Mouse (Mus musculus): ENCODE results near the gene Stap2.
A peak's percentile ranks its signal among the peaks of the same experiment; 100 is the strongest.

The Stap2 gene

GRCm38 (mm10) chr17:56007444-56008355, 2.3 kb upstream of the Stap2 start:
- DNase-seq (ENCODE audit: low read depth, low spot score) = no peak

- no peak for DNase-seq (ENCODE audit: low read depth, low spot score)
These were observed 1.6 kb upstream of the Stap2 start for GRCm38 (mm10) chr17:56006956-56007355.

- DNase-seq (ENCODE audit: low read depth, low spot score) = no peak
These were observed 2.4 kb downstream of the Stap2 start for GRCm38 (mm10) chr17:56003000-56003399.

GRCm38 (mm10) chr17:55999794-56000499, 5.4 kb downstream of the Stap2 start:
- no peak for DNase-seq (ENCODE audit: low read depth, low spot score)

GRCm38 (mm10) chr17:55996007-55996406, 9.4 kb downstream of the Stap2 start:
- no peak for DNase-seq (ENCODE audit: low read depth, low spot score)

GRCm38 (mm10) chr17:55990278-55990898, 15.0 kb downstream of the Stap2 start:
- DNase-seq (ENCODE audit: low read depth, low spot score) = no peak

- DNase-seq (ENCODE audit: low read depth, low spot score) = no peak
These were observed 19.1 kb downstream of the Stap2 start, which contains the start of gene Fsd1 for GRCm38 (mm10) chr17:55986030-55986961. Gene Fsd1, plus strand, starts transcription at chr17:55986509.

GRCm38 (mm10) chr17:55977301-55977700, 28.1 kb downstream of the Stap2 start:
- no peak for DNase-seq (ENCODE audit: low read depth, low spot score)

- peak; percentile 62 for DNase-seq (ENCODE audit: low read depth, low spot score)
These were observed 29.0 kb downstream of the Stap2 start for GRCm38 (mm10) chr17:55976255-55976862.

- DNase-seq (ENCODE audit: low read depth, low spot score) = no peak
These were observed 33.9 kb downstream of the Stap2 start for GRCm38 (mm10) chr17:55971453-55971852.

GRCm38 (mm10) chr17:55969966-55970891, 35.2 kb downstream of the Stap2 start, which contains the start of gene Shd:
Gene Shd, plus strand, starts transcription at chr17:55970467.
- no peak for DNase-seq (ENCODE audit: low read depth, low spot score)

- no peak for DNase-seq (ENCODE audit: low read depth, low spot score)
These were observed 35.8 kb downstream of the Stap2 start for GRCm38 (mm10) chr17:55969560-55969959.

GRCm38 (mm10) chr17:55968210-55968609, 37.2 kb downstream of the Stap2 start:
- no peak for DNase-seq (ENCODE audit: low read depth, low spot score)

- DNase-seq (ENCODE audit: low read depth, low spot score) = no peak
These were observed 38.2 kb downstream of the Stap2 start for GRCm38 (mm10) chr17:55967186-55967585.

- no peak for DNase-seq (ENCODE audit: low read depth, low spot score)
These were observed 40.4 kb downstream of the Stap2 start for GRCm38 (mm10) chr17:55964996-55965395.

- no peak for DNase-seq (ENCODE audit: low read depth, low spot score)
These were observed 40.9 kb downstream of the Stap2 start for GRCm38 (mm10) chr17:55964496-55964895.

GRCm38 (mm10) chr17:55963171-55963570, 42.2 kb downstream of the Stap2 start:
- no peak for DNase-seq (ENCODE audit: low read depth, low spot score)

GRCm38 (mm10) chr17:55961631-55962030, 43.8 kb downstream of the Stap2 start:
- no peak for DNase-seq (ENCODE audit: low read depth, low spot score)

- DNase-seq (ENCODE audit: low read depth, low spot score) = no peak
These were observed 44.6 kb downstream of the Stap2 start for GRCm38 (mm10) chr17:55960791-55961190.

All from retina, postnatal 7 days (tissue).